Mouse (Mus musculus) T-cell, adult 2 months (primary cell): ENCODE measurements around the gene Mthfd1l.
"Not testable (repeated sequence)": the region's sequence is repeated elsewhere in the genome, so short reads cannot be mapped to it uniquely, and the experiment has no call there.

Experiments
- DNase-seq: peaks from one replicate; pipeline ENCODE4 v3.0.0; 2022; ENCODE audit warnings: low spot score

Mthfd1l gene

GRCm38 (mm10) chr10:4046496-4046895 lies 73.6 kb downstream of the Mthfd1l start:
- DNase-seq = no peak

- no peak for DNase-seq
These were observed 74.7 kb downstream of the Mthfd1l start for GRCm38 (mm10) chr10:4047666-4048065.

- DNase-seq = no peak
These were observed 77.3 kb downstream of the Mthfd1l start for GRCm38 (mm10) chr10:4050236-4050635.

- DNase-seq = no peak
These were observed 79.8 kb downstream of the Mthfd1l start for GRCm38 (mm10) chr10:4052711-4053110.

GRCm38 (mm10) chr10:4053278-4054061 lies 80.6 kb downstream of the Mthfd1l start:
- DNase-seq = no peak

GRCm38 (mm10) chr10:4054589-4054988 lies 81.7 kb downstream of the Mthfd1l start:
- DNase-seq = no peak

GRCm38 (mm10) chr10:4057397-4057796 lies 84.5 kb downstream of the Mthfd1l start:
- no peak for DNase-seq

- DNase-seq = no peak
These were observed 84.9 kb downstream of the Mthfd1l start for GRCm38 (mm10) chr10:4057832-4058231.

- DNase-seq = no peak
These were observed 88.4 kb downstream of the Mthfd1l start for GRCm38 (mm10) chr10:4061071-4061987.

GRCm38 (mm10) chr10:4063537-4063936 lies 90.6 kb downstream of the Mthfd1l start:
- DNase-seq = no peak

- DNase-seq = no peak
These were observed 92.6 kb downstream of the Mthfd1l start for GRCm38 (mm10) chr10:4065295-4066084.

- no peak for DNase-seq
These were observed 96.4 kb downstream of the Mthfd1l start for GRCm38 (mm10) chr10:4069258-4069826.

- DNase-seq = no peak
These were observed 97.1 kb downstream of the Mthfd1l start for GRCm38 (mm10) chr10:4070061-4070460.

- DNase-seq = no peak
These were observed 98.3 kb downstream of the Mthfd1l start for GRCm38 (mm10) chr10:4071069-4071844.

- DNase-seq = no peak
These were observed 99.0 kb downstream of the Mthfd1l start for GRCm38 (mm10) chr10:4071845-4072345.

- DNase-seq = not testable (repeated sequence)
These were observed 99.6 kb downstream of the Mthfd1l start for GRCm38 (mm10) chr10:4072491-4072890.

- no peak for DNase-seq
These were observed 105.4 kb downstream of the Mthfd1l start for GRCm38 (mm10) chr10:4078220-4078840.

- DNase-seq = no peak
These were observed 106.2 kb downstream of the Mthfd1l start for GRCm38 (mm10) chr10:4078979-4079630.

GRCm38 (mm10) chr10:4079643-4080244 lies 106.8 kb downstream of the Mthfd1l start:
- DNase-seq = peak; percentile 18
